Mouse (Mus musculus) liver, embryonic 14.5 days (tissue): ENCODE measurements around the gene Cldnd1.

Experiments used
- CTCF ChIP-seq: IDR thresholded peaks from 2 replicates; pipeline ENCODE4 v1.5.1; 2016; ENCODE audit warnings: antibody characterized with exemption, low read depth, control low read depth
- EP300 ChIP-seq: IDR thresholded peaks from 2 replicates; pipeline ENCODE4 v1.6.1; 2016; ENCODE audit warnings: antibody characterized with exemption, low read depth

DNA sequence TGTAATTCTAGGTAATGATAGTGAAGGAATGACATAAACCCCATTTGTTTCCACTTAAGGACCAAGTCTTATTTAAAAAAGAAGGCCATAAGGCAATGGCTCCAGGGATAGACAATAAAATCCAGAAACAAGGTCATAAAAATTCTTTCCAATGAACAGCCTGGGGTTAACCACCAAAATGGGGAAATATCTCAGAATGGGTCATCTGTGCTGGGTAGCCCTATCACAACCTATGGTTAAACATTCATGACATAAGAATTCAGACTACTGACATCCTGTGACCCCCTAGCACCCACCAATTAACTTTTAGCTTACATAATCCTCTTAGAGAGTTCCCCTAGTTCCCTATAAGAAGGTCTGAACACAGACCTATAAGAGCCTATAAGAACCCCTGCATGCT is 28.5 kb downstream of the Cldnd1 start:
- TF ChIP-seq CTCF (no peak), EP300 (no peak)
